Mouse (Mus musculus) hematopoietic stem cell, adult 5-6 weeks (primary cell): ENCODE results near the gene Prr3. TPM values are rescaled to one million over a fixed set of nuclear protein-coding genes. Genes with fewer than 3 reads are reported as not detected.

Experiments
- ATAC-seq, 2 experiments: fragments of 125-278 bp in 1 of 2; replicated peaks in 1 of 2; 2 replicates each; pipeline ENCODE4 v1.8.0; 2016 to 2017; ENCODE audit warnings: inconsistent platforms in 2 of 2, mild to moderate bottlenecking in 2 of 2, moderate number of reproducible peaks in 2 of 2, low read depth in 1 of 2, moderate TSS enrichment in 1 of 2; ENCODE audit not compliant: low FRiP score in 2 of 2, poor library complexity in 2 of 2, severe bottlenecking in 2 of 2, insufficient read depth in 1 of 2, low TSS enrichment in 1 of 2
- total RNA-seq: library from RNA; stranded (forward); fragments of 172-1452, 232-1000 nt; gene quantifications from 2 replicates; pipeline ENCODE4 v1.2.3, GENCODE M21; 2017

Gene Prr3
- total RNA-seq, 1 experiment from 2014 or later = 15.4 TPM

GRCm38 (mm10) chr17:36001966-36002365 is 21.9 kb upstream of the Prr3 start:
- peak; percentile 33 to 51 for ATAC-seq

- ATAC-seq = no peak
Observed at GRCm38 (mm10) chr17:36001121-36001897, 21.3 kb upstream of the Prr3 start.

GRCm38 (mm10) chr17:36000349-36000748 is 20.3 kb upstream of the Prr3 start:
- ATAC-seq = no peak

- ATAC-seq = peak; percentile 13 to 40; a peak in 2 of 4 replicates
Observed at GRCm38 (mm10) chr17:35999356-35999755, 19.3 kb upstream of the Prr3 start.

- ATAC-seq = no peak
Observed at GRCm38 (mm10) chr17:35998545-35999305, 18.7 kb upstream of the Prr3 start.

GRCm38 (mm10) chr17:35997713-35998510 is 17.9 kb upstream of the Prr3 start:
- peak; percentile 23 to 52; a peak in 3 of 4 replicates for ATAC-seq

GRCm38 (mm10) chr17:35996949-35997348 is 16.9 kb upstream of the Prr3 start:
- ATAC-seq = peak; percentile 52 to 57

GRCm38 (mm10) chr17:35994879-35995240 is 14.8 kb upstream of the Prr3 start:
- ATAC-seq = no peak

GRCm38 (mm10) chr17:35994175-35994878 is 14.3 kb upstream of the Prr3 start:
- ATAC-seq = peak; percentile 57 to 61

- peak; percentile 63 to 65 for ATAC-seq
Observed at GRCm38 (mm10) chr17:35993675-35994074, 13.6 kb upstream of the Prr3 start.

GRCm38 (mm10) chr17:35991781-35992180 is 11.7 kb upstream of the Prr3 start:
- no peak for ATAC-seq

- no peak for ATAC-seq
Observed at GRCm38 (mm10) chr17:35981776-35982175, 1.7 kb upstream of the Prr3 start.

- 0 out of 4 replicates have a peak, but pooled peaks of 1 of the 2 experiments have one; percentile 3 for ATAC-seq
Observed at GRCm38 (mm10) chr17:35980363-35980754, 323 bp upstream of the Prr3 start.

- peak in 1 of 2 experiments; percentile 22; a peak in 2 of 4 replicates for ATAC-seq
Observed at GRCm38 (mm10) chr17:35978811-35979400, 1.1 kb downstream of the Prr3 start.

- no peak for ATAC-seq
Observed at GRCm38 (mm10) chr17:35972131-35972530, 7.9 kb downstream of the Prr3 start.

GRCm38 (mm10) chr17:35969418-35970389 is 10.3 kb downstream of the Prr3 start, which contains the start of gene Abcf1:
Gene Abcf1 (minus strand): TSS chr17:35969761.
- ATAC-seq = peak; percentile 96 to 98
